Mouse (Mus musculus) hindlimb bud, embryonic 11.5 days (tissue): ENCODE measurements around the gene Tnpo2.
"Not testable (repeated sequence)": the region's sequence is repeated elsewhere in the genome, so short reads cannot be mapped to it uniquely, and the experiment has no call there.

Source experiments
- DNase-seq: peaks from one replicate; pipeline ENCODE4 v3.0.0-alpha.2; 2012; ENCODE audit warnings: low read depth, low spot score; ENCODE audit errors: extremely low spot score

The Tnpo2 gene

DNA sequence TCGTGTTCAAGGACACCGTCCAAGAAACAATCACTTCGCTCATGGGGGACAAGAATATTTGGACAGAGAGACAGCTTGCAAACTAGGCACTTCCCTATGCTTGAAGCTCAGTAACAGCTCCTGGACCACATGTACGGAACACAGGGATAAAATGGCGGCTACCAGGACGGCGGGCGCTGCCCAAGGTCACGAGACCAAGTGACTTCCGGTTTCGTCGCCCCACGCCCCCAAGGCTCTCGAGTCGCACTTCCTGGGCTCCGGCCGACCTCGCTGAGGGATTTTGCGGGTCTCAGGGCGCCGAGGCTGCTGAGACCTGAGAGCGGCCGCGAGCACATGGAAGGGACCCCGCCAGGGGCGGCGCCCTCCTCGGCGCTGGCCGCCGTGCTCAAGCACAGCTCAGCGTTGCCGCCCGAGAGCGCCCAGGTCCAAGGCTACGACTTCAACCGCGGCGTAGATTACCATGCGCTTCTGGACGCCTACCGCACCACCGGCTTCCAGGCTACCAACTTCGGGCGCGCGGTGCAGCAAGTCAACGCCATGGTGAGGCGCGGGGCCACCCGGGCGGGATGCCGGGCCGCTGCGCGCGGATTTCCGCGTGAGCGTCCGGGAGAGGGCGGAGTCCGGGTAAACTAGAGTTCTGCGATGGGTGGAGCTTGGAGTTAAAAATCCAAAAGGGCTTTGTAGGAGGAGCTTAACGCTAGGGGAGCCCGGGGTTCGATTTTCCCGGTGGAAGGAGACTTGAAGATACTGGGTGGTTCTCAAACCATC, 35.0 kb downstream of the Tnpo2 start, which contains the start of gene Dhps:
Gene Dhps, plus strand, starts transcription at position 244 of the 768 bp plus-strand sequence.
- no peak for DNase-seq

- no peak for DNase-seq
These were observed 35.7 kb downstream of the Tnpo2 start for GRCm38 (mm10) chr8:85072364-85072929.

GRCm38 (mm10) chr8:85073041-85073612, 36.4 kb downstream of the Tnpo2 start:
- no peak for DNase-seq

GRCm38 (mm10) chr8:85074167-85074566, 37.5 kb downstream of the Tnpo2 start:
- no peak for DNase-seq

DNA sequence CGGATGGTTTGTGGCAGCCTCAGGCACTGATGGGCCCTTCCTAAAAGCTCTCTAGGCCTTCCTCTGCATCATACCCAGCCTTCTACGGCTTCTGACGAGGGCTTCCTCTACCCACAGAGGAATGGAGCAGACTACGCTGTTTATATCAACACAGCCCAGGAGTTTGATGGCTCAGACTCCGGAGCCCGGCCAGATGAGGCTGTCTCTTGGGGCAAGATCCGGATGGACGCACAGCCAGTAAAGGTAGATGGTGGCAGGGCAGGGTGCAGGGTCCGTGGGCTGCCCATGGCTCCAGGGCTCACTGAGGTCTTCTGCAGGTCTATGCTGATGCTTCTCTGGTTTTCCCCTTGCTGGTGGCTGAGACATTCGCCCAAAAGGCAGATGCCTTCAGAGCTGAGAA, 37.9 kb downstream of the Tnpo2 start:
- no peak for DNase-seq

DNA sequence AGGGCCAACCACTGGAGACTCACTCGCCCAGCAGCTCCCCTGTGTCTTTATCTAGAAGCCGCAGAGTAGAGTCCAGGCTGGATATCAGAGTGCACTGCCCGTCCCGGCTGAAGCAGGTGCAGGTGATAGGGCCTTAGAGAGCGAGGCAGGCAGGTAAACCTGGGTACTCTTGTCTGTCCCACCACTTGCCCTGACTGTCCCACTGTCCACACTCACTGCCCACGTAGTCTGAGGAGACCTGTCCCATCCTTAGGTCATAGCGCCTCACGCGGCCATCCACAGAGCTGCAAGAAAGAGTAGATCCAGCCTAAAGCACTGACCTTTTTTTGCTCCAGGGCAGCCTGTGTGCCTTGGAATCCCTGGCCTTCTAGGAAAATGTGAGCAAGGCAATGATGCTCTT, 39.3 kb downstream of the Tnpo2 start:
- no peak for DNase-seq

- DNase-seq = no peak
These were observed 40.3 kb downstream of the Tnpo2 start for GRCm38 (mm10) chr8:85076993-85077392.

DNA sequence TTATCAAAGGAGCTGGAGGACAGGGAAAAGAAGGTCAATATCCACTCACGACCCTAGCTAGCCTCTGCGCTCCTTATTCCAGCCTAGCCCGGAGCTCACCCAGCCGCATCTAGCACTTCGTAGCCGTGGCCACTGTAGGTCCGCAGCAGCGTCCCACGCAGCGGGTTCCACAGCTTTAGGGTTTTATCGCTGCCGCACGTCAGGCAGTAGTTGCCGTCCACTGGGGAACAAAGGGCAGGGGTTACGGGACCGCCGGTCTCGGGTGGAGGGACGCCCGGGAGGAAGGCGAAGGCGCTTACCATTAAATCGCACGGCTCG, 43.5 kb downstream of the Tnpo2 start:
- DNase-seq = no peak

- DNase-seq = peak; percentile 82
These were observed 44.0 kb downstream of the Tnpo2 start, which contains the start of gene Wdr83os for GRCm38 (mm10) chr8:85080532-85081215. TSS of gene Wdr83os (plus strand) at chr8:85080740.

DNA sequence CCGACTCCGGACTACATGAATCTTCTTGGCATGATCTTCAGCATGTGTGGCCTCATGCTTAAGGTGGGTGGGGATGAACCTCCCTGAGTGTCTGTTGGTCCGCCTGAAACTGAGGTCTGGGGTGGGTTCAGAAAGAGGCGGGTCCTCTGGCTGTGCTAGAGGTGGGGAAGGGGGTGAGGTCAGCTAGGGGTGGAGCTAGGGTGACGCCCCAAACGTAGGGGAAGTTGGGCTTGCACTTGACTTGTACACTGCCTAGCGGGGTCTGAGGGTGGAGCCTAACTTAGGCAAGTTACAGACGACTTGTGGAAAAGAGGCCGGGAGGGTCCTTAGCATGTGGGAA, 44.5 kb downstream of the Tnpo2 start, which contains the start of gene Wdr83:
Gene Wdr83, minus strand, starts transcription at position 91 of the 340 bp plus-strand sequence.
- DNase-seq = no peak

DNA sequence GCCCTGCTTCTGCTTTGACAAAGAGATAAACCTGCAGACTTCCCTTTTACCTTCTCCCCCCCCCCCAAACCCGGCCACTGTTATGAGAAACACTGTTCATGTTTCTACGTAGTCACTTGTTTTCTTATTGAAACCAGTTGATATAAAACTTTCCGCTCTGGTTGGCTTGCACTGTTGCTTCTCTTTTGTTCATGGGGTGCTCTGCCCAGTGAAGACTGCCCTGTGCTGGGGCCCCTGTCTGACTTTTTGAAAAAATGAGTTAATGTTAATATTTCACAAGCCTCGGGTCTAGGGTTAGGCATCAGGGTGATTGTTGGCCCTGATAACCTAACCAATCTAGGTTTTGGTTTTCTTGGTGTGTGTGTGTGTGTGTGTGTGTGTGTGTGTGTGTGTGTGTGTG, 45.5 kb downstream of the Tnpo2 start:
- not testable (repeated sequence) for DNase-seq

- DNase-seq = no peak
These were observed 46.5 kb downstream of the Tnpo2 start, which contains the start of gene Man2b1 for GRCm38 (mm10) chr8:85083108-85083813. TSS of gene Man2b1 (plus strand) at chr8:85083270.

DNA sequence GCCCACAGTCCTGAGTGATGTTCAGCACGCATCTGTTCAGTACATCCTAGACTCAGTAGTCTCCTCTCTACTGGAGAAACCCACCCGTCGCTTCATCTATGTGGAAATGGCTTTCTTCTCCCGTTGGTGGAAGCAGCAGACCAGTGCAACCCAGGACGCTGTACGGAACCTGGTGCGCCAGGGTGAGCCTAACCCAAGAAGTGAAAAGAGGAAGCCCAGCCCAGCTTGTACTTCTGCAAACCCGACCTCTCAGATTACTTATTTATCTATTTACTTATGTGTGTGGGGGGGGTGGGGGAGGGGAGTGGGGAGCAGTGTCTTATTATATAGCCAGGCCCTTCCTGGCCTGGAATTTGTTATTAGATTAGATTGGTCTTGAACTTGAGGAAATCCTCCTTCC, 47.9 kb downstream of the Tnpo2 start:
- no peak for DNase-seq

DNA sequence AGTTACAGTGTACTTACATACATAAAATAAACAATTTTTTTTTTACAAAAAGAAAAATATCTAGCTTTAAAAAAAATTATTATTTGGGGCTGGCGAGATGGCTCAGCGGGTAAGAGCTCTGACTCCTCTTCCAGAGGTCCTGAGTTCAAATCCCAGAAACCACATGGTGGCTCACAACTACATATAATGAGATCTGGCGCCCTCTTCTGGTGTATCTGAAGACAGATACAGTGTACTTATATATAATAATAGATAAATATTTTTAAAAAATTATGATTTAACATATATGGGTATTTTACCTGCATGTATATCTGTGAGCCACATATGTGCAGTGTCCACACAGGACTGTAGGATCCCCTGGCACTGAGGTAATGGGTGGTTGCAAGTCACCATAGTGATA, 49.5 kb downstream of the Tnpo2 start:
- DNase-seq = no peak

DNA sequence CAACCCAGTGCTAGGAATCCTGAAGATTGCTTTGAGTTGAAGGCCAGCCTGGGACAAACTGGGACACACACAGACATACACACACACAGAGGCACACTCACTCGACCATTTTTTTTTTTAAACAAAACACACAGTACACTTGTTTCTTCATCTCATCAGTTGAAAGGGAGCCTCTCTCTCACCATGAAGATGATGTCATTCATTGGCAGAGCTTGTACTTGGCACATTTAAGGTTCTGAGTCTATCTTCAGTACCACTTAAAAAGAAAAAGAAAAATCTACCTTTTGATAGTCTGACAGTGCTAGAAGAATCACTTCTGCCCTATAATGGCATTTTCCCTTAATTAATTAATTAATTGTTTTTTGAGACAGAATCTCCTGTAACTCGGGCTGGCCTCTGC, 52.1 kb downstream of the Tnpo2 start:
- no peak for DNase-seq

- no peak for DNase-seq
These were observed 54.1 kb downstream of the Tnpo2 start for GRCm38 (mm10) chr8:85090856-85091255.

DNA sequence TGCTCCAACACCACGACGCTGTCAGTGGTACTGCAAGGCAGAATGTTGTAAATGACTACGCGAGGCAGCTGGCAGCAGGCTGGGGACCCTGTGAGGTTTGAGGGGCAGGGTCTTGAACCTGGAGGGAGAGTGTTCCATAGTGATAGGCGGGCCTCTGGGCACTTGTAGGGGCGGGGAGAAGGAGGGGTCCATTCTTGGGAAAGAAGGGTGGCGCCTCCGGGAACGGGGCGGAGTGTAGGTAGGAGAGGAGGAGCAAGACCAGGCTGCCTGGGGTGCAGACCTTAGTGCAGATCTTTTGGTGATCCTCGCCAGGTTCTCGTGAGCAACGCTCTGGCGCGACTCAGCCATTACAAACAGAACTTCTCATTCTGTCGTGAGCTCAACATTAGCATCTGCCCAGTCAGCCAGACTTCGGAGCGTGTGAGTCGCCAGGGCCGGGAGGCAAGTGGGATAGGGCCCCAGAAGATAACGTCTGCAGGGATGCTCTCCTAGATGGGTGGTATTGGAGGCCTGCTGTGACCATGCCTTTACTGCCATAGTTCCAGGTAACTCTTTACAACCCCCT, 54.9 kb downstream of the Tnpo2 start:
- no peak for DNase-seq

- DNase-seq = no peak
These were observed 58.3 kb downstream of the Tnpo2 start for GRCm38 (mm10) chr8:85095051-85095450.

DNA sequence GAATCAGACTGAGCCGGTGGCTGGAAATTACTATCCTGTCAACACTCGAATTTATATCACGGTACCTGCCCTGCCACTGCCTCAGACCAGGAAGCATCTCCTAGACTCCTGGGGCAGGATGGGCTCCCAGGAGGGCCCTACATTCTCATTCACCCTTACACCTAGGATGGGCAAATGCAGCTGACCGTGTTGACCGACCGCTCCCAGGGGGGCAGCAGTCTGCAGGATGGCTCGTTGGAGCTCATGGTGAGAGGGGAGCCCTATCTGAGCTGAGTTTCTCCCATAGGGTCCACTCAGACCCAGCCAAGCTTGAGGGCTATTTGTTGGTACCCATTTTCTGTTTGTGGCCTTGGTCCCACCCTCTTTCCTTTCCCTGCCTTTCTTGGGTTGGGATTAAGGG, 58.9 kb downstream of the Tnpo2 start:
- DNase-seq = no peak

GRCm38 (mm10) chr8:85096196-85096595, 59.5 kb downstream of the Tnpo2 start:
- DNase-seq = no peak

DNA sequence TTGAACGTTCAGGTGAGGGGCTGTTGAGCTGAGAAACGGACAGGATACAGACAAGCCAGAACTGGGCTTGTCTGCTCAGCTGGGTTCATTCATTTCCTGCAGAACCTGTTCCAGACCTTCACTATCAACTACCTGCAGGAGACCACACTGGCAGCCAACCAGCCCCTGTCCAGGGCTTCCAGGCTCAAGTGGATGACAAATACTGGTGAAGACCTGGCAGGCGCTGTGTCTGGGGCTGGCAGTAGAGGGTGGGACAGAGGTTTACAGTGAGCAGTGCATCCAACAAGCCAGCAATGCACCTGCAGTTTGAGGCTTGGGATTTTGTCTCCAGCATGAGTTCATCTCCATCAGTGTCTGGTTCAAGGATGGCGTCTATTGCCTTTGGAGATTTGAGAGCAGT, 60.1 kb downstream of the Tnpo2 start:
- DNase-seq = no peak
